Mouse (Mus musculus) adrenal gland, postnatal 4 days (tissue): ENCODE measurements around the gene Samd4. TPM values are rescaled to one million over a fixed set of nuclear protein-coding genes. Genes with fewer than 3 reads are reported as not detected.

Experiments
- DNase-seq, 2 experiments: peaks; one replicate each; pipeline ENCODE4 v3.0.0; 2021 to 2022; ENCODE audit warnings: low spot score in 2 of 2, mixed read lengths in 2 of 2
- long read RNA-seq, 2 experiments: library from polyadenylated mRNA; stranded (forward); transcript quantifications; one replicate each; pipeline ENCODE4 v2.0.0; 2021
- total RNA-seq, 2 experiments: library from RNA; stranded (reverse); gene quantifications; 2 replicates each; pipeline ENCODE4 v1.2.3; 2021

Gene Samd4
- total RNA-seq, result 10 to 100 TPM; 20.5 to 24.6 TPM
- long read RNA-seq, experiment 1, full-length matches to known transcripts, result 2 of 3 reads
- long read RNA-seq, experiment 1, partial matches to known transcripts, result 0 of 3 reads
- long read RNA-seq, experiment 1, other reads (novel, unspliced or antisense), result 1 of 3 reads
- long read RNA-seq, experiment 2, full-length matches to known transcripts, result 3 of 12 reads
- long read RNA-seq, experiment 2, partial matches to known transcripts, result 4 of 12 reads
- long read RNA-seq, experiment 2, other reads (novel, unspliced or antisense), result 5 of 12 reads

- peak; percentile 49 to 66 for DNase-seq
Observed at GRCm38 (mm10) chr14:46882431-46883067, at the start of gene Samd4. TSS of gene Samd4 (plus strand) at chr14:46882854.

GRCm38 (mm10) chr14:46839326-46839725, 43.3 kb upstream of the Samd4 start:
- DNase-seq, result no peak

GRCm38 (mm10) chr14:46845706-46846105, 36.9 kb upstream of the Samd4 start:
- no peak for DNase-seq

GRCm38 (mm10) chr14:46848063-46848590, 34.5 kb upstream of the Samd4 start:
- no peak for DNase-seq

- DNase-seq, result no peak
Observed at GRCm38 (mm10) chr14:46848736-46849135, 33.9 kb upstream of the Samd4 start.

- no peak for DNase-seq
Observed at GRCm38 (mm10) chr14:46849769-46850168, 32.9 kb upstream of the Samd4 start.

GRCm38 (mm10) chr14:46853677-46854076, 29.0 kb upstream of the Samd4 start:
- DNase-seq, result no peak

GRCm38 (mm10) chr14:46862922-46863321, 19.7 kb upstream of the Samd4 start:
- DNase-seq, result no peak

GRCm38 (mm10) chr14:46880935-46881334, 1.7 kb upstream of the Samd4 start:
- no peak for DNase-seq

- peak in 1 of 2 experiments; percentile 20 for DNase-seq
Observed at GRCm38 (mm10) chr14:46881581-46882430, 848 bp upstream of the Samd4 start.

- DNase-seq, result peak in 1 of 2 experiments; percentile 13
Observed at GRCm38 (mm10) chr14:46883068-46883870, 615 bp downstream of the Samd4 start.

- peak in 1 of 2 experiments; percentile 15 for DNase-seq
Observed at GRCm38 (mm10) chr14:46883871-46884441, 1.3 kb downstream of the Samd4 start.

- peak; percentile 21 to 23 for DNase-seq
Observed at GRCm38 (mm10) chr14:46884701-46885428, 2.2 kb downstream of the Samd4 start.

- no peak for DNase-seq
Observed at GRCm38 (mm10) chr14:46885429-46885755, 2.7 kb downstream of the Samd4 start.

GRCm38 (mm10) chr14:46885891-46886301, 3.2 kb downstream of the Samd4 start:
- peak in 1 of 2 experiments; percentile 6 for DNase-seq

GRCm38 (mm10) chr14:46889096-46889495, 6.4 kb downstream of the Samd4 start:
- DNase-seq, result no peak

GRCm38 (mm10) chr14:46893961-46894360, 11.3 kb downstream of the Samd4 start:
- no peak for DNase-seq

- no peak for DNase-seq
Observed at GRCm38 (mm10) chr14:46897953-46898352, 15.3 kb downstream of the Samd4 start.

- DNase-seq, result no peak
Observed at GRCm38 (mm10) chr14:46898626-46899025, 16.0 kb downstream of the Samd4 start.
